Mouse (Mus musculus) adrenal gland, postnatal 25 days (tissue): ENCODE results near the gene Exoc3. TPM values are rescaled to one million over a fixed set of nuclear protein-coding genes. Genes with fewer than 3 reads are reported as not detected.

Experiments
- DNase-seq: peaks from one replicate; pipeline ENCODE4 v3.0.0; 2021; ENCODE audit warnings: mixed read lengths
- total RNA-seq: library from RNA; stranded (reverse); gene quantifications from 2 replicates; pipeline ENCODE4 v1.2.3, GENCODE M21; 2021

Gene Exoc3
- total RNA-seq, 1 experiment from 2014 or later = 67.9 TPM

- DNase-seq = no peak
These were observed 69.5 kb downstream of the Exoc3 start for GRCm38 (mm10) chr13:74138906-74139647.

GRCm38 (mm10) chr13:74129909-74130308, 78.6 kb downstream of the Exoc3 start:
- no peak for DNase-seq

- no peak for DNase-seq
These were observed 81.0 kb downstream of the Exoc3 start for GRCm38 (mm10) chr13:74127571-74127970.

GRCm38 (mm10) chr13:74122632-74123031, 85.9 kb downstream of the Exoc3 start:
- no peak for DNase-seq

DNA sequence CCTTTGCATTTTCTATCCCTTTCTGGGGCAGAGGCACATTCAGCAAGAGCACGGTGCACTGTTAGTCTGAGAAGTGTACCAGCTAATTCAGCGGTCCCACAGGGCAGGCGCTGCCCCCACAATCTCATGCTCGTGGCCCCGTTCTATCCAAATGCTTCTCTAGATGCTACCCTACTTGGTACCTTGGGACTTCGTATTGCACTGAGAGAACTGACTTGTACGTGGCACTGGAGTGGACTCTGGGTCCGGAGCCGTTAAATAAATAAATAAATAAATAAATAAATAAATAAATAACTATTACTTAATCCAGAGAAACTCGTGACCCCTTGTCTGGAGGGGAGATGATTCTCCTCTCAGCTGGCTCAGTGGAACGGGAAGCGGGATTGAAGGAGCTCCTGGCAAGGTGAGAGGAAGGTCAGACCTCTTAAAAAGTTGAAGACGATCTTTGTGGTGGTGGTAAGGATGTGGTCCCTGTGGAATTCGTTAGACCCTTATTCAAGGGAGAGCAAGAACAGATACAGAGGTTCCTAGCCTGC, 86.7 kb downstream of the Exoc3 start:
- DNase-seq = no peak

DNA sequence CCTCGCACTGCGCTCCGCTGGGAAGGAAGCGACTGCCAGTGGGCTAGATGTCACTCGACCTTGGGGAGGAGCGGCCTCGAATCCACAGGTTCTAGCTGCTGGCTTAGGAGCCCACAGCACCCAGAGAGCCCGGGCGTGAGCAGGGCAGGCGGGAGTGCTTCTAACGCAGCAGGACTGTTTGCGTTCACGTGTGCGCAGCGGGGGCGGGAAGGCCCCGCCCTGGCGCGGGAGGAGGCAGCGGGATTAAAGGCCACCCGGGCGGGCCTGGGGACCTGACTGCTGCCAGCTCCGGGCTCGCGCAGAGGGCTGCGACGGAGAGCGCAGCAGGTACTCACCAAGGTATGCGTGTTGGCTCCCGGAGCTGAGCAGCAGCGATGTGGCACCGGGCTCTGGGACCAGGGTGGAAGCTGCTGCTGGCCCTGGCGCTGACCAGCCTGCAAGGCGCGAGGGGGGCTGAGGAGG, 87.4 kb downstream of the Exoc3 start, which contains the start of gene Slc9a3:
TSS of gene Slc9a3 (plus strand) at position 317 of the 462 bp plus-strand sequence.
- DNase-seq = peak; percentile 42

Other genes with a start within 250 kb of the Exoc3 start
- not detected in 2 replicates for gene Zdhhc11, start 244.9 kb downstream of the Exoc3 start, total RNA-seq
- 4.3 and 6.9 TPM in 2 replicates for gene Tppp, start 199.3 kb downstream of the Exoc3 start, total RNA-seq
- 3.6 and 6.8 TPM in 2 replicates for gene Cep72, start 146.4 kb downstream of the Exoc3 start, total RNA-seq
- gene Slc9a3, start 87.3 kb downstream of the Exoc3 start, total RNA-seq = 0.09 TPM in 1 of 2 replicates, not detected in the other
- gene Ahrr, start 83.6 kb upstream of the Exoc3 start, total RNA-seq = 1.1 and 1.7 TPM in 2 replicates
- 147 and 161 TPM in 2 replicates for gene Pdcd6, start 108.8 kb upstream of the Exoc3 start, total RNA-seq
- gene Sdha, start 141.5 kb upstream of the Exoc3 start, total RNA-seq = 591 and 621 TPM in 2 replicates
- gene Ccdc127, start 141.6 kb upstream of the Exoc3 start, total RNA-seq = 52.4 and 57.8 TPM in 2 replicates
- 0.24 and 0.43 TPM in 2 replicates for gene Lrrc14b, start 155.3 kb upstream of the Exoc3 start, total RNA-seq
- 4.4 and 4.7 TPM in 2 replicates for gene Zfp72, start 182.1 kb upstream of the Exoc3 start, total RNA-seq
- gene Ftl1-ps1, start 191.0 kb upstream of the Exoc3 start, total RNA-seq = 719 and 903 TPM in 2 replicates